Mouse (Mus musculus) liver, embryonic 14.5 days (tissue): Measurements from ENCODE around the gene Napepld. TPM values are rescaled to one million over a fixed set of nuclear protein-coding genes. Genes with fewer than 3 reads are reported as not detected.

ENCODE experiments used
- ATAC-seq: fragments of 200-750 bp; cut with Nextera tagmentation; 2 replicates; pipeline ENCODE4 v1.8.0; 2017; ENCODE audit warnings: moderate number of reproducible peaks, mild to moderate bottlenecking, moderate library complexity; ENCODE audit not compliant: insufficient read depth
- DNase-seq, 3 experiments: peaks; one replicate each; pipeline ENCODE4 v3.0.0-alpha.2; 2012 to 2013; ENCODE audit warnings: low read depth in 3 of 3, low spot score in 3 of 3
- H3K27ac ChIP-seq: fragments of 300-500 bp; sonication (generic); 2 replicates; pipeline ENCODE4 v1.5.1; 2014; ENCODE audit warnings: moderate library complexity, mild to moderate bottlenecking, control low read depth, inconsistent platforms
- H3K27me3 ChIP-seq: fragments of 300-500 bp; sonication (generic); 2 replicates; pipeline ENCODE4 v1.6.1; 2014; ENCODE audit warnings: mild to moderate bottlenecking, low read length, moderate library complexity; ENCODE audit not compliant: control insufficient read depth, insufficient read depth
- H3K36me3 ChIP-seq: fragments of 300-500 bp; sonication (generic); replicated peaks from 2 replicates; pipeline ENCODE4 v1.6.1; 2014; ENCODE audit warnings: low read depth; ENCODE audit not compliant: control insufficient read depth, insufficient read depth
- H3K4me1 ChIP-seq, 2 experiments: fragments of 200-500 bp in 1 of 2; fragments of 300-500 bp in 1 of 2; sonication (generic) in 1 of 2; replicated peaks; 2 replicates each; pipeline ENCODE4 v1.6.1; 2012 to 2014; ENCODE audit warnings: antibody characterized with exemption in 1 of 2, inconsistent platforms in 1 of 2, low read length in 1 of 2; ENCODE audit not compliant: control insufficient read depth in 2 of 2, insufficient read depth in 2 of 2
- H3K4me2 ChIP-seq: fragments of 300-500 bp; sonication (generic); 2 replicates; pipeline ENCODE4 v1.6.1; 2014; ENCODE audit warnings: low read depth, mild to moderate bottlenecking, control low read depth, moderate library complexity
- H3K4me3 ChIP-seq, 2 experiments: fragments of 200-500 bp in 1 of 2; fragments of 300-500 bp in 1 of 2; sonication (generic) in 1 of 2; 2 replicates each; pipeline ENCODE4 v1.5.1; 2012 to 2014; ENCODE audit warnings: low read depth in 2 of 2, low read length in 2 of 2, mild to moderate bottlenecking in 2 of 2, control low read depth in 1 of 2, inconsistent platforms in 1 of 2, moderate library complexity in 1 of 2; ENCODE audit not compliant: insufficient read depth in 1 of 2
- H3K9ac ChIP-seq: fragments of 300-500 bp; sonication (generic); replicated peaks from 2 replicates; pipeline ENCODE4 v1.6.1; 2014; ENCODE audit warnings: mild to moderate bottlenecking, control low read depth, moderate library complexity
- H3K9me3 ChIP-seq: fragments of 300-500 bp; sonication (generic); 2 replicates; pipeline ENCODE4 v1.6.1; 2016; ENCODE audit warnings: low read length, mixed read lengths; ENCODE audit not compliant: control insufficient read depth
- CTCF ChIP-seq: IDR thresholded peaks from 2 replicates; pipeline ENCODE4 v1.5.1; 2016; ENCODE audit warnings: antibody characterized with exemption, low read depth, control low read depth
- EP300 ChIP-seq: IDR thresholded peaks from 2 replicates; pipeline ENCODE4 v1.6.1; 2016; ENCODE audit warnings: antibody characterized with exemption, low read depth
- WGBS: fragments of 180-500 bp; shearing (Covaris S2); extraction: QIAGEN DNeasy Blood & Tissue Kit; methylation state at CpG from one replicate; pipeline ENCODE4 v1.1.7; 2014; ENCODE audit not compliant: insufficient replicate concordance; 5-methylcytosine and 5-hydroxymethylcytosine counted together
- polyA plus RNA-seq, 2 experiments: library from polyadenylated mRNA; depleted of rRNA in 1 of 2; stranded (reverse) in 1 of 2; unstranded in 1 of 2; fragments of >200 nt; fragmentation: Nextera tagmentation in 1 of 2; extraction: Ambion mirVana in 1 of 2; gene quantifications; 2 replicates each; pipeline versions ENCODE4 v1.2.1 to v1.2.3; 2012 to 2014

The Napepld gene
- polyA plus RNA-seq, 2 experiments = 1.3 to 1.8 TPM

- Histone ChIP-seq H3K36me3 (no peaks in the 10 kb centered on the region), H3K27me3 (no peaks in the 10 kb centered on the region), H3K4me2 (no peak overlapping the region), H3K4me3 (no peak overlapping the region), H3K9me3 (no peaks in the 10 kb centered on the region), H3K9ac (no peak overlapping the region), H3K27ac (no peak overlapping the region), H3K4me1 (peaks cover 7 to 8% of the 10 kb centered on the region in 2 experiments)
- TF ChIP-seq EP300 (no peak), CTCF (no peak)
- ATAC-seq = no peak
- WGBS = 78% methylated on average over 12 of the region's 12 CpGs
- no peak for DNase-seq
These were observed 26.2 kb downstream of the Napepld start for GRCm38 (mm10) chr5:21675019-21675418.

GRCm38 (mm10) chr5:21673742-21674141, 27.5 kb downstream of the Napepld start:
- Histone ChIP-seq H3K4me2 (peak overlapping the region; percentile 76), H3K9ac (no peak overlapping the region), H3K27ac (no peak overlapping the region), H3K36me3 (no peaks in the 10 kb centered on the region), H3K27me3 (no peaks in the 10 kb centered on the region), H3K9me3 (no peaks in the 10 kb centered on the region), H3K4me1 (peaks cover 7 to 8% of the 10 kb centered on the region in 2 experiments), H3K4me3 (no peak overlapping the region)
- 76% methylated on average over 9 of the region's 9 CpGs for WGBS
- no peak for TF ChIP-seq CTCF
- no peak for TF ChIP-seq EP300
- ATAC-seq (no peak), DNase-seq (no peak)

GRCm38 (mm10) chr5:21672812-21673635, 28.2 kb downstream of the Napepld start:
- DNase-seq (peak; percentile 51 to 70 (median 53)), ATAC-seq (peak; percentile 97)
- no peaks in the 10 kb centered on the region for H3K27me3 ChIP-seq
- H3K4me3 ChIP-seq = peak overlapping the region; percentile 54 to 67
- no peaks in the 10 kb centered on the region for H3K9me3 ChIP-seq
- 22% methylated on average over 23 of the region's 23 CpGs for WGBS
- H3K9ac ChIP-seq = peak overlapping the region; percentile 61
- TF ChIP-seq EP300 = no peak
- TF ChIP-seq CTCF = no peak
- peak overlapping the region; percentile 76 for H3K4me2 ChIP-seq
- H3K4me1 ChIP-seq = peaks cover 7 to 8% of the 10 kb centered on the region in 2 experiments
- H3K27ac ChIP-seq = peak overlapping the region; percentile 72
- H3K36me3 ChIP-seq = no peaks in the 10 kb centered on the region

- Histone ChIP-seq H3K27me3 (no peaks in the 10 kb centered on the region), H3K36me3 (no peaks in the 10 kb centered on the region), H3K27ac (no peak overlapping the region), H3K9me3 (no peaks in the 10 kb centered on the region), H3K4me1 (peaks cover 7 to 8% of the 10 kb centered on the region in 2 experiments), H3K4me2 (no peak overlapping the region), H3K4me3 (no peak overlapping the region), H3K9ac (no peak overlapping the region)
- 70% methylated on average over 2 of the region's 2 CpGs for WGBS
- ATAC-seq (no peak), DNase-seq (no peak)
- no peak for TF ChIP-seq EP300
- TF ChIP-seq CTCF = no peak
These were observed 31.9 kb downstream of the Napepld start for GRCm38 (mm10) chr5:21669307-21669706.
